Mouse (Mus musculus) myocyte (in vitro differentiated cells): ENCODE measurements at regions not wholly inside any gene's neighbourhood (a gene's known extent, or its start where the extent isn't known, plus 50 kb on each side); places are given as distances from the start of the nearest gene placed in this dataset.

Experiments
- POLR2A ChIP-seq: IDR thresholded peaks from one replicate; pipeline ENCODE4 v1.6.1; 2011; ENCODE audit warnings: low read depth, mild to moderate bottlenecking, control low read depth, moderate library complexity; ENCODE audit not compliant: insufficient read length
- TCF12 ChIP-seq: IDR thresholded peaks from one replicate; pipeline ENCODE4 v1.6.1; 2011; ENCODE audit warnings: mild to moderate bottlenecking, control low read depth; ENCODE audit not compliant: poor library complexity, insufficient read depth, severe bottlenecking

DNA sequence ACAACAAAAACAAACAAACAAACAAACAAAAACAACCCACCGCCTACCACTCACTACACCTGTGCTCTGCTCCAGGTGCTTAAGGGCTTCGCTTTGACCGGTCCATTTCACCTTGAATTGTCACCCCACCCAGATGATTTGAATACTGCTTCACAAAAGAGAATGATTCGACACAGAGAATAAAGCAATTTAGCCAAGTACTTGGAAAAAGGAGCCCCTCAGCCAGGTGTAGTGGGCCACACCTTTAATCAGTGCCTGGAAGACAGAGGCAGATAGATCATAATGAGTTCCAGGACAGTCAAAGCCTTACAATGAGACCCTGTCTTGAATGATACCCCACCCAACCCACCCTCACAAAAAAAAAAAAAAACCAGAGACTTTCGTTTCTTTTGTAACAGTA is 798.5 kb downstream of the Diaph2 start:
- TF ChIP-seq POLR2A = no peak
- TF ChIP-seq TCF12 = no peak
